Mouse (Mus musculus) macrophage (primary cell): ENCODE data around the gene Atp8a2. TPM values are rescaled to one million over a fixed set of nuclear protein-coding genes. Genes with fewer than 3 reads are reported as not detected.
"Not testable (repeated sequence)": the region's sequence is repeated elsewhere in the genome, so short reads cannot be mapped to it uniquely, and the experiment has no call there.

Source experiments
- H3K27ac ChIP-seq: fragments of 350-480 bp; formaldehyde crosslinking; 2 replicates; pipeline ENCODE4 v1.9.0; 2021
- H3K36me3 ChIP-seq: fragments of 350-480 bp; formaldehyde crosslinking; 2 replicates; pipeline ENCODE4 v1.9.0; 2021; ENCODE audit errors: inconsistent target
- H3K4me3 ChIP-seq: fragments of 350-480 bp; formaldehyde crosslinking; 2 replicates; pipeline ENCODE4 v1.9.0; 2021; ENCODE audit errors: inconsistent target
- H3K79me2 ChIP-seq: fragments of 350-480 bp; formaldehyde crosslinking; 2 replicates; pipeline ENCODE4 v1.9.0; 2021; ENCODE audit errors: inconsistent target
- WGBS: methylation state at CpG from one replicate; pipeline ENCODE4 v1.1.7; 2026; ENCODE audit warnings: inconsistent platforms; ENCODE audit not compliant: missing documents; 5-methylcytosine and 5-hydroxymethylcytosine counted together
- polyA plus RNA-seq: library from polyadenylated mRNA; stranded (reverse); fragments of 250-400 nt; gene quantifications from 3 replicates; pipeline ENCODE4 v1.2.4, GENCODE M21; 2018; ENCODE audit warnings: inconsistent platforms

The Atp8a2 gene
- polyA plus RNA-seq, 1 experiment from 2014 or later = 0.07 TPM

GRCm38 (mm10) chr14:59843264-59843942 lies 353.6 kb downstream of the Atp8a2 start:
- 83% methylated on average over 6 of the region's 6 CpGs for WGBS
- H3K27ac ChIP-seq = no peak overlapping the region

DNA sequence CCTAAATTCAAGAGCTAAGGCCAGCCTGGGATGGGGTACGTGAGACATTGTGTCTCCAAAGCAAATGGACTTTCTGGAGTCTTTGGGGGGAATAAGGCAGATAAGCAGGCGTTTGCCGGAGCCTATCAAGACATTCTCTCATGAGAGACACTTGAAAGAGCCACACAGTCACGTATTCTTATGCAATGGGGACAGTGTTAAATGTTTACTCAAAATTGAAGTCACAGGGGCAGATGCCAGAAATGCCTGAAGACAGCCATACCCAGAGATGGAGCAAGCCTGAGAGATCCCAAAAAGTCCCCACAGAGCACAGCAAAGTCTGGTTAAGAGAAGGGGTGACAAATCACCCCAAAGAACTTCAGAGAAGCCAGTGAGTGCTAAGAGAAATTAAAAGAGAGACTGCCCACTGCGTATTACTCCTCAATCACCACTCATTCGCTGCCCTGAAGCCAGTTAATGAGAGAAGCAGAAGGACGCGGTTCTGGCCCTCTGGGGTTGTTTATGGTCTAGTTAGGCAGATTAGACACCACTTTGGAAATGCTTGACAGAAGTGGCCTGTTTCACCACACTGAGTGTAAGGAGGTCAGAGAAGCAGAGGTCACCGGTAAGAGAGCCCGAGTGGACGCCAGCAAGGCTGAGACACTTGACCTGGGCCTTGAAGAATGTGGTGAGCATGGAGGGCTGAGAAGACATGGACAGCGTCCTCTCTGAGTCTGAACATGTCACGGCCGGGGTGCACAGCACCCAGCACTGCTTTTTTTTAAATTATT lies 356.8 kb downstream of the Atp8a2 start:
- 94% methylated on average over 14 of the region's 14 CpGs for WGBS
- no peak overlapping the region for H3K27ac ChIP-seq
- H3K36me3 ChIP-seq = no peaks in the 10 kb centered on the region
- H3K4me3 ChIP-seq = no peak overlapping the region
- H3K79me2 ChIP-seq = no peaks in the 10 kb centered on the region

More at GRCm38 (mm10) chr14:59843264-59843942, 353.6 kb downstream of the Atp8a2 start:
- Histone ChIP-seq H3K36me3 (no peaks in the 10 kb centered on the region), H3K79me2 (no peaks in the 10 kb centered on the region), H3K4me3 (no peak overlapping the region)

- not testable (repeated sequence) for H3K79me2 ChIP-seq, H3K27ac ChIP-seq, H3K4me3 ChIP-seq, H3K36me3 ChIP-seq
- 92% methylated on average over 1 of the region's 3 CpGs for WGBS
Measured at GRCm38 (mm10) chr14:59838446-59839259, 358.3 kb downstream of the Atp8a2 start.

DNA sequence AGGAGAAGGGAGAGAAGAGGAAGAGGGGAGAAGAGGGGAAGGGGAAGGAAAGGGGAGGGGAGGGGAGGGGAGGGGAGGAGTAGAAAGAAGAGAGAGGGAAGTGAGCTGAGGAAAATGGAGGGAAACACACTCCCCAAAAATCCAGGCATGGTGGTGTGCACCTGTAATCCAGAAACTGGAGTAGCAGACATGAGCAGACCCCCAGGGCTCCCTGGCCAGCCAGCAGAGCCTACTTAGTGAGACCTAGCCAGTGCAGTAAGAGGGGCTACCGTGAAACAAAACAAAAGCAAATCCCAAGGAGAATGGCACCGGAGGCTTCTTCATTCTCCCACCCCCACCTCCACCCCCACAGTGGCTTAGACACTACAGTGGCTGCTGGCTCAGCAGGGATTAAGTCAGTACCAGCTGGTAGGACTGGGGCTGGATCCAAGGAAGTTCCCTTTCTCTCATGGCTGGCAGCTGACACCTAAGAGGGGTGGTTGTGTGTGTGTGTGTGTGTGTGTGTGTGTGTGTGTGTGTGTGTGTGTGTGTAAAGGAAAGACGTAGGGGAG lies 359.2 kb downstream of the Atp8a2 start:
- not testable (repeated sequence) for H3K4me3 ChIP-seq, H3K79me2 ChIP-seq, H3K36me3 ChIP-seq, H3K27ac ChIP-seq
- no CpG with 5 or more reads among the region's 3 CpGs for WGBS

DNA sequence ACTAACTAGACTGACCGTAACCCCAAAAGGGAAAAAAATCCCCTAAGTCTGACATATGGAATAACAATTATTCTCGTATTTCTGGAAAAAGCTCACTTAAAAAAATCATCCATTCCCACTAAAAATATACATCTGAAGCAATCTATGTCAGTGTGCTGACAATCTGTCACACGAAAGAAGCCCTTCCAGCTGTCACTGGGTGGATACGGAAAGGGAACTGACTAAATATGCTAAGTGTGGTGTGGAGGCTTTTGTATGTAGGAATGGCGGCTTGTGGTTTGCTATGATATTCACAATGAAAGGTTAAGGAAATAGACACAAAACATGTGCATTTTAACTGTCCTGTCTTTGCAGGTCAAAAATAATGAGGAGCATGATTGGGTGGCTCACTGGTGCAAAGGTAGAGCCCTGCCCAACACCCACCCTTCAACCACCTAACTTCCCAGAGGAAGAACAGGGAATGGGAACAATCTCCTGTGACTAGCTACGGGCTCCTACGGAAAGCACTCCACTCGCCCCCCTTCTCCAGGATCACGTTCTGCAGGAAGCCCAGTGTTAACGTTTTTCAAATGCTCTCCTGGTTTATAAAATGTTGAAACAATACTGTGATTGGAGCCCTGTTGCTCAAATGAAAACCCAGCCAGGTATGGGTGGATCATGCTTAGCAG lies 360.0 kb downstream of the Atp8a2 start:
- Histone ChIP-seq H3K27ac (no peak overlapping the region), H3K79me2 (no peaks in the 10 kb centered on the region), H3K36me3 (no peaks in the 10 kb centered on the region), H3K4me3 (no peak overlapping the region)
- 60% methylated on average over 10 of the region's 10 CpGs for WGBS

- no peak overlapping the region for H3K27ac ChIP-seq
- H3K4me3 ChIP-seq = no peak overlapping the region
- 93% methylated on average over 5 of the region's 5 CpGs for WGBS
- H3K36me3 ChIP-seq = no peaks in the 10 kb centered on the region
- no peaks in the 10 kb centered on the region for H3K79me2 ChIP-seq
Measured at GRCm38 (mm10) chr14:59829580-59829979, 367.4 kb downstream of the Atp8a2 start.

DNA sequence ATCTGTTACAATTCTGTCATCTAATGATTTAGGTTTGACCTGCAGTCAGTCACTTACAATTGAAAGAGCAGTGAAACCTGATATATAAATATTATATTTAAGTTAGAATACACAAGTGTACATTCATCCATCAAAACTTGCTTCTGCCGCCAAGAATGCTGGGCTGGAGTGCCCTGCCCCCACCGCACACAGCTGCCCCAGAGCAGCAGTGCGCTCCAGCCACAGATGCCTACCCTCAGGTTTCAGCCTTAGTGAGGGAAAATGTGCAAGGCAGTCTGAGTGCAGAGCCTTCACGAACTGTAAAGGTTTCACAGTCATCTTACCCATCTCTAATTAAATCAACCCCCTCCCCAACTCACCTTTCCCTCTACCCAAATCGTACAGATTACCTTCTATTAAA lies 369.6 kb downstream of the Atp8a2 start:
- no peaks in the 10 kb centered on the region for H3K79me2 ChIP-seq
- no peaks in the 10 kb centered on the region for H3K36me3 ChIP-seq
- H3K4me3 ChIP-seq = no peak overlapping the region
- no peak overlapping the region for H3K27ac ChIP-seq
- WGBS = 81% methylated on average over 5 of the region's 5 CpGs

DNA sequence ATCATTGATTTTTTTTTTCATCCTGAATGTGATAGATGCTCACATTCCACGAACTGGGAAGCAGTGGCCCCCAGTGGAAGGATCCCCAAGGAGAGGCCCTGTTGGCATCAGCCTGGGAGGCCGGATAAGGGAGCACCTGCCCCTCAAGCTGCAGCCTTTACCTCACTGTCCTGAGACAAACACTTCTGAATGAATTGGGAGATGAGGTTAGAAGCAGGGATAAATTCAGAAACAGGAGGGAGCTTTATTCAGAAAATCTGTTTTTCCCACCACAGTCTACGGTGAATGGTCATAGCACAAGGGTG lies 376.9 kb downstream of the Atp8a2 start:
- Histone ChIP-seq H3K27ac (no peak overlapping the region), H3K79me2 (no peaks in the 10 kb centered on the region), H3K36me3 (no peaks in the 10 kb centered on the region), H3K4me3 (no peak overlapping the region)
- 73% methylated on average over 3 of the region's 3 CpGs for WGBS

DNA sequence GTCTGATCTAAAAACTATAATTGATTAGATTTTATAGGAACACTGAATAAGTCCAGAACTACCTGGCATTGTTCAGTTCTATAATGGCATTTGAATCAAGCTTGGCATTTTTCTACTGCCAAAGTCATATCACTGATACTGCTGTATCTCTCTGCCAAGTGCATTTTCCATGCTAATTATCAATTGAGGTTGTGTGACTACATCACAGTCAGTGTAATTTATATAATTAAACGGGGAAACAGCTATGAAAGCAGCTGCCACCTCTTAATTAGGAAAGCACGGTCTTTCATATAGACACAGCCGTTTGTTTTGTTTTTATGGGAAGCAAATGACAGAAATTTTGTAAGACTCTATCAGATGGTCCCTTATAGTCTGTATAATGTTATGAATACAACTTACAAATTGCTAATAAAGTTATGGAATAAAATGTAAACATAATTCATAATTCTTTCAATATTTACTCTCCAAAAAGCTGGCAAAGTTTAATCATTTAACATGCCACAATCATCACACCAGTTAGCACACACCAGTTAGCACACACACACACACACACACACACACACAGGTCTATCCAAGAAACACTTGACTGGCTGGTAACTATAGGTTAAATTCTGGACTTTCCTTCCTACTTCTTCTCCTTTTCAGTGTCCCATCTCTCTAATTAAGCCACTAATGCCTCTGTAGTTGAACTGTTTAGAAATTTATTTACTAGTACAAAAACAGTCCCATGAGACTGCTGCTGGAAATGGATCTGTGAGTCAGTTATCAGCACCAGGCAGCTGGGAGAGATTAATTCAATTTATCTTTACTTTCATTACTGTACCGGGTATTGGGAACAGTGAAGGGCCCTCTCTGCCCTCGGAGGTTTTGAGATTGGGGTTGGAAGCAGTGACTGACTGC lies 377.5 kb downstream of the Atp8a2 start:
- H3K36me3 ChIP-seq = no peaks in the 10 kb centered on the region
- WGBS = 92% methylated on average over 5 of the region's 5 CpGs
- no peak overlapping the region for H3K4me3 ChIP-seq
- no peaks in the 10 kb centered on the region for H3K79me2 ChIP-seq
- no peak overlapping the region for H3K27ac ChIP-seq

GRCm38 (mm10) chr14:59810316-59810715 lies 386.7 kb downstream of the Atp8a2 start:
- H3K36me3 ChIP-seq, H3K27ac ChIP-seq, H3K4me3 ChIP-seq, H3K79me2 ChIP-seq: not testable (repeated sequence)
- 93% methylated on average over 2 of the region's 2 CpGs for whole genome bisulfite sequencing

GRCm38 (mm10) chr14:59809790-59810189 lies 387.2 kb downstream of the Atp8a2 start:
- Histone ChIP-seq H3K79me2 (no peaks in the 10 kb centered on the region), H3K27ac (no peak overlapping the region), H3K4me3 (no peak overlapping the region), H3K36me3 (no peaks in the 10 kb centered on the region)
- WGBS = 93% methylated on average over 4 of the region's 4 CpGs

DNA sequence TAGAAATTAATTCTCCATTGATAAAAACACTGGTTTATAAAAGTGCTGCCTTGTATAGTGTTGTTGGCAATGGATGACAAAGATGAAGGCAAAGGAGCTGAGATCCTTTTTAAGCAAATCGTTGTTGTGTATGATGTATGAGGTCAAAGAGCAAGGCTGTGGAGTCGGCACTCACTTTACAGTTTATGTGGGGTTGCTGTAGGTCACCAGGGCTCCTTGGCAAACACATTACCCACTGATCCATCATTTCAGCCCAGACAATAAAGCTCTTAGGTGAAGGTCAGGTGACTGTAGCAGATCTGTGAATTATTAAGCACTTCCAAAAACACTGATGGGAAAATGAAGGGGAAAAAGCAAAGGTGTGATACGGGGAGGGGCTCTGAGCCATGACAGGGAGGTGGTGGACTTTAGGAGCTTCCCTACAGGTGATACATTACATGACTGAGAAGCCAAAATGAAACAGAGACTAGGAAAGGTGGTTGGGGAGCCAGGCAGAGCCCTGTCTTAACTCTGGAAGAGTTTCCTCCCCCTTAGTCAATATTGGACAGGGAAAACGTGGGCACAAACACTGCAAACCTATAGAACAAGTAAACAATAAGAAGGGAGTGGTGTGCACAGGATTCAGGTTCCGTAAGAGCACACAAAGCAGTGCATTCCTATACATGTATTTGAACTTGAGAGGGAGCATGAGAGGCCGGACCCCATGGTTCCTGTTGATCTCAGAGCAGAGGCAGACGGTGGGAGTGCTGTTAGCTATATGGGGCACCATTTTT lies 389.3 kb downstream of the Atp8a2 start:
- 93% methylated on average over 7 of the region's 7 CpGs for WGBS
- Histone ChIP-seq H3K27ac (no peak overlapping the region), H3K36me3 (no peaks in the 10 kb centered on the region), H3K4me3 (no peak overlapping the region), H3K79me2 (no peaks in the 10 kb centered on the region)

GRCm38 (mm10) chr14:59806910-59807309 lies 390.1 kb downstream of the Atp8a2 start:
- 88% methylated on average over 4 of the region's 4 CpGs for WGBS
- no peaks in the 10 kb centered on the region for H3K36me3 ChIP-seq
- H3K79me2 ChIP-seq = no peaks in the 10 kb centered on the region
- H3K27ac ChIP-seq = no peak overlapping the region
- H3K4me3 ChIP-seq = no peak overlapping the region
